Mouse (Mus musculus): ENCODE results near the gene Hsf2bp. TPM values are rescaled to one million over a fixed set of nuclear protein-coding genes. Genes with fewer than 3 reads are reported as not detected.
A peak's percentile ranks its signal among the peaks of the same experiment; 100 is the strongest.

Hsf2bp gene
- total RNA-seq, 1 experiment from 2014 or later = 1.2 TPM

- DNase-seq = no peak
These were observed 4.5 kb downstream of the Hsf2bp start for GRCm38 (mm10) chr17:32031684-32032083.

- no peak for DNase-seq
These were observed 7.8 kb downstream of the Hsf2bp start for GRCm38 (mm10) chr17:32028301-32028700.

- DNase-seq = no peak
These were observed 8.5 kb downstream of the Hsf2bp start for GRCm38 (mm10) chr17:32027666-32028065.

DNA sequence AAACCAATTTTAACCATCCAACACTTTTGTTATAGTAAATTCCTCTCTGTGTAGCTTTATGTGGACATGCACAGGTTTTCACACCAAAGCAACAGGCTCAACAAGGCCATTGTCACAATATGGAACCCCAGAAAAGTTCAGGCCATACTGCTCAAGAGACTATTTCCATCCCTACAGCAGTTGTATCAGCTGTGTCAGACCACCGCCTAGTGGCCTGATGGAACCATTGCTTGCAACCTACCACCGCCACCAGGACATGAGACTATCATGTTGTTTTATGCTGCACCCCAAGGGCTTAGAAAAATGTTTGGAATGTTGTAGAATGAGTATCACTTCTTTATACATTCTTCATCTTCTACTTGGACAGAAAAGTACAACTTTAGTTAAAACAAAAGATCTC is 10.8 kb downstream of the Hsf2bp start:
- peak; percentile 61 for DNase-seq

- DNase-seq = no peak
These were observed 11.5 kb downstream of the Hsf2bp start for GRCm38 (mm10) chr17:32024671-32025073.

- peak; percentile 45 for DNase-seq
These were observed 13.1 kb downstream of the Hsf2bp start for GRCm38 (mm10) chr17:32023088-32023487.

DNA sequence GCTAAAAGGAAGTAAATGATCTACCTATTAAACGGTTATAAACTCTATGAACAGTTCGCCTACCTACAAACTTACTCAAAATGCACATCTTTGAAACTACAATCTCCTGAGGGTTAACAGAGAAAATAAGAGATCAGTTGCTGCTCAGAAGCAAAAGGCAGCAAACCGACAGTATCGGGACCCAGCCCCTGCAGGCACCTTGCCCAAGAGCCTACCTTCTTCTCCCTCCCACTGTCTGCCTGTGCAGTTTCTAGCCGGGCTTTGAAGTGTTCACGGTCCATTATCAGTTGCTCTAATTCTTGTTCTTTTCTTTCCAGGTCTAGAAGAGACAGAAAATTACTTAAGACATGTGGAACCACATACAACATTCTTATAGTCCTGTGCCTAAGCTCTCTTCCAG is 13.6 kb downstream of the Hsf2bp start:
- no peak for DNase-seq

DNA sequence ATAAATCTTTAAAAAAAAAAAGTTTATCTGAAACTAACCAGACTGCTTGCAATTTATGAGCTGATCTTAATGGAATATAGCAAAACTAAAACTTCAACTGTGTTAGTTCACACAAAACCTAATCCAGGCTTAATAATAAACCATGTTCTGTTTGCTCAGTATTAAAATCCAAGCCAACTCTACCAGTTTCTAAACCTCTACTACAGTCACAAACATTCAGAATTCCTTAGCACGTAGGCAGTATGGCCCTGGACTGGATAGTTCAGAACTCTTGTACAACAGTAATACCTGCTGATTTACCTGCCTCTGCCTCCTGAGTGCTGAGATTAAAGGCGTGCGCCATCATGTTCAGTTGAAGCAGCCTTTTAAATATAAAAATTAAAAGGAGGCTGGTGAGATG is 14.2 kb downstream of the Hsf2bp start:
- DNase-seq = no peak

- DNase-seq = no peak
These were observed 17.8 kb downstream of the Hsf2bp start for GRCm38 (mm10) chr17:32018127-32018894.

DNA sequence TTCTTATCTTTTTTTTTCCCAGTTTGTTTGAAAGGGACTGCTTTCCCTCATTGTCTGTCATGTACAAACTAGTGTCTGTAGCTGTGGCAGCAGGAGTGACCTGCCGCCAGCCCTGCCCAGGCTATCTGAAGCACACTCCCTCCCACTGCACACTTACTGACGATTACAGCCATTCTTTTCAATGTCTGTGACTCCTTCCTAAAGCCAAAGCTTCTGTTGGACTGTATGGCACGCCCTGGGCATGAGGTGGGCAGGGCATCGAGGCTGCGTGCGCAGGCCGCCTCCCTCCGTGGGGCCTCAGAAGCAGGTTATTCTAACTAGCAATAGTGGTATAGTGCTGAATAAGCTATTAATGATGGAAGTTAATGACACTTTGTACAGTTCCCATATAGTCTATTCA is 19.7 kb downstream of the Hsf2bp start:
- DNase-seq = no peak

DNA sequence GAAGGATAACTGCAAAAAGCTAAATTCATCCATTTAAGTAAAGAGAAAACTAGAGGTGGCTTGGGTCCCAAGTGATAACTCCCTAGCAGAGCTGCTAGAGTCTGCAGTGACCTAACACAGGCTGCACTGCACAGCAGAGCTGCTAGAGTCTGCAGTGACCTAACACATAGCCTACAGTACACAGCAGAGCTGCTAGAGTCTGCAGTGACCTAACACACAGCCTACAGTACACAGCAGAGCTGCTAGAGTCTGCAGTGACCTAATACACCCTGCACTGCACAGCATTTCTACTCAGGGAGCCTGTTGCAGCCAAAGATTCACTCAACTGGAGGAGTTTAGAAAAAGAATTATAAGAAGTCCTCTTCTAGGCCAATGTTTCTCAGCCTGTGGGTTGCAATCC is 22.5 kb downstream of the Hsf2bp start:
- DNase-seq = no peak

GRCm38 (mm10) chr17:32012254-32012653 is 23.9 kb downstream of the Hsf2bp start:
- DNase-seq = no peak

GRCm38 (mm10) chr17:32011694-32012093 is 24.5 kb downstream of the Hsf2bp start:
- DNase-seq = no peak

DNA sequence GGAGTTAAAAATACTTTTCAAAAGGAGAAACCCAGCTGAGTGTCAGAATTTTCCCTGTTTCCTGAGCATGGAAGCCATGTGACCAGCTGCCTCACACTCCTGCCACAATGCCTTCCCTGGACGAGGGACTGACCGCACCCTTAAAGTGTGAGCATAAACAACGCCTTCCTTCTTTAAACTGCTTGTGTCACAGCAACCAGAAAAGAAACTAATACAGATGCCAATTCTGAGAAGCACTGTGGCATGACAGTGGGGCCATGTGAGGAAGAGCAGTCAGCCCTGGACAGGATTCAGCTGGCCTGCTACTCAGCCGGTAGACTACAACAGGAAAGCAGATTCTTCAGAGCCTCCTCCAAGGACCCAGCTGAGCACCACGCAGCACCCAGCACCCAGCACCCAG is 29.3 kb downstream of the Hsf2bp start:
- DNase-seq = no peak

GRCm38 (mm10) chr17:32003251-32003650 is 32.9 kb downstream of the Hsf2bp start:
- no peak for DNase-seq

GRCm38 (mm10) chr17:31998351-31998750 is 37.8 kb downstream of the Hsf2bp start:
- no peak for DNase-seq

DNA sequence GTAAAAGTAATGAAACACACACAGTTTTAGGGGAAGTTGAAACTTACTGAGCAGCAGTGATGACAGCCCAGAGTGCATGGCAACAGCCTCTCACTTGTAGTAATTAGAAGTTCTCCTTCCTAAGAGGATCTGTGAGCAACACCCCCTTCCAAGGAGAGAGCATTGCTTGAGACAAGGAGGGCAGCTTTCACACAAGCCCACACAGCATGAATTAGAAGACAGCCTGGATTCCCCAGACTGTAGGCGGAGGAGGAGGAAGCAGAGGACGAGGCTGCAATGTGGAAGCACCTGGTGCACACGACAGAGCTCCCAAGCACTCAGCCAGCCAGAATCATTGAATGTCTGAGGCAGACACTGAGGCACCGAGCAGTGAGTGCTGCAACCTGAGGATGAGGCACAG is 39.8 kb downstream of the Hsf2bp start:
- no peak for DNase-seq

DNA sequence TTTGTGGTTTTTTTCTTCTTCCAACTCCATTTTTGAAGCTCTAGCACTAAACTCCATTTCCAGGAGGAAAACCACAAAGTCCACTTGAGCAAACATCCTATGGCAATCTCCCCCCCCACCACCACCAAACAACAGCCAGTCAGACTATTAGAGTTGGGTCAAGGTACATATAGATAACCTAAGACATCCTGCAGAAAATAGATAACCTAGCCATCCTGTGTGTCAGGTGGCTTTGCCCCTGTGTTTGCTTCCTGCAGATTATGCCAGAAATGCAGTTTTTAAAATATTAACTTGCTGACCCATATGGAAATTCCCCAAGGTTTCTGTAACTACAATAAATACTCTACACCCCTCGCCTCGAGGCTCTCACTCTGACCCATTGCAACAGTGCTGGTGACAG is 40.4 kb downstream of the Hsf2bp start:
- no peak for DNase-seq

GRCm38 (mm10) chr17:31994132-31994531 is 42.0 kb downstream of the Hsf2bp start:
- DNase-seq = no peak

- DNase-seq = no peak
These were observed 42.8 kb downstream of the Hsf2bp start for GRCm38 (mm10) chr17:31993354-31993753.

- no peak for DNase-seq
These were observed 44.1 kb downstream of the Hsf2bp start for GRCm38 (mm10) chr17:31992004-31992403.

GRCm38 (mm10) chr17:31989035-31989434 is 47.1 kb downstream of the Hsf2bp start:
- no peak for DNase-seq

- no peak for DNase-seq
These were observed 49.2 kb downstream of the Hsf2bp start for GRCm38 (mm10) chr17:31986915-31987314.

- DNase-seq = no peak
These were observed 52.7 kb downstream of the Hsf2bp start for GRCm38 (mm10) chr17:31983491-31983890.

Measured in adrenal gland, postnatal 25 days (tissue).